Mouse (Mus musculus): Measurements from ENCODE around the gene C2cd3.

C2cd3 gene

DNA sequence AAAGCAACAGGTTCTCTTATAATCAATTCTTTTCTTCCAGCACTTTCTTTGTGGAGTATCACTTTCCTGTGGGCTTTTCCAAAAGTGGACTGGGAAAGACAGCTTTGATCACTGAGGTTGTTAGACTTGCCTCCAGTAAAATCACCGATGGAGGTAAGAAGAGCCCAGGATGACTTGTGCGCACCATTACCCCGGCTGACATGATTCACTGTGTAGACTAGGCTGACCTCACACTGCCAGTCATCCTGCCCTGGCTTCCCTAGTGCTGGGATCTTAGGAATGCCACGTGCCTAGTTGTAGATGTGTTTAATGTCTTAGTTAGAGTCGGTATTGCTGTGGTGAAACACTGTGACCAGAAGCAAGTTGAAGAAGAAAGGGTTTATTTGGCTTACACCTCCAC is 35.6 kb downstream of the C2cd3 start:
- no peak for DNase-seq

GRCm38 (mm10) chr7:100408684-100409083 is 36.7 kb downstream of the C2cd3 start:
- no peak for DNase-seq

DNA sequence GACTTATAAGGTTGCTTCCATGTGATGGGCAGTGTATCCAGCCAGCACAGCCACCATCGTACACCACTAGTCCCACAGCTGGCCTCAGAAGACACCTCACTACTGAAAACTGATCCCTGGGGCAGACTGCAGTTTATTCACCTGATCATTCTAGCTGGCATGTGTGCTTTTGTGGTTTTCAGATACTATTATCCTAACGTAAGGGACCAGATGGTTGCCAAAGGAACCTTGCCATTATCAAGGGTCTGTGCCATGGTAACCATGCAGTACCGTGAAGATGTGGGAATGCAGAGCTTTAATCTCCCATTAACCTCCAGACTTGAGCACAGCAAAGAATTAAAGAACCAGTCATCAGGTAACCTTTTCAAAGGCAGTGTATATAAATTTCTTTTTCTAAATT is 53.8 kb downstream of the C2cd3 start:
- DNase-seq = no peak

DNA sequence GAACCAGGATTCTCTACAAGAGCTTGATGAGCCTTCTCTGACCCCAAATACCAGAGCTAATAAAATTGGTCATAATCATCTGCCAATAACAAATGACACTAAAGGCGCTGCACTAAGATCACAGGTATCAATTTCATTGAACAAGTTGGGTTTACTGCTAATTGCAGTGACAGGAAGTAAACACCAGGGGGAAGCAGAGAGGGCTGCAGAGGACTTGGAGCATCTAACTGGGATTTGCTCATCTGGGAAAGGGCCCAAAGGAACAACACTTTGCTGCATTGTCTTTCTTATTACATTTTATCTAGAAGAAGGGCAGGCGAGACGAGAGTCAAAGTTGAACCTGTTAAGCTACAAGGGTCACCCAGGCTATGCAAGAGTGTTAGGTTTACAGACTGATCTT is 57.1 kb downstream of the C2cd3 start:
- DNase-seq = peak; percentile 54 to 66

DNA sequence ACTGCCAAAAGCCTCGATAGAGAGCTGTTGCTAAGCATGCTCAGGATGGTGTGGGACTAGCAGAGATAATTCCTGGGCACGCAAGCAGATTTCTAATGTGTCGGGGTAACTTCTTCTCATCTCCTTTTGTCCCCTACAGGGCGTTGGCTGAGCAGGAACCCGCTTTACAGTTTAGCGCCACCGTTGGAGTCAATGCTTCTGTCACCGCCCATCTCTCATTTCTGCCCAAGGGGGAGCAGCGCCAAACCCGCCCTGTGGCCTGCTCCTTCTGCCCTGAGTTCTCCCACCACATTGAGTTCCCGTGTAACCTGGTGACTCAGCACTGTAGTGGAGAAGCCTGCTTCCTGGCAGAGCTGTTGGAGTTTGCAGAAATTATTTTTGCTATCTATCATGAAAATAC is 57.9 kb downstream of the C2cd3 start:
- no peak for DNase-seq

- DNase-seq = peak; percentile 25 to 49
These were observed 59.1 kb downstream of the C2cd3 start for GRCm38 (mm10) chr7:100431103-100431502.

DNA sequence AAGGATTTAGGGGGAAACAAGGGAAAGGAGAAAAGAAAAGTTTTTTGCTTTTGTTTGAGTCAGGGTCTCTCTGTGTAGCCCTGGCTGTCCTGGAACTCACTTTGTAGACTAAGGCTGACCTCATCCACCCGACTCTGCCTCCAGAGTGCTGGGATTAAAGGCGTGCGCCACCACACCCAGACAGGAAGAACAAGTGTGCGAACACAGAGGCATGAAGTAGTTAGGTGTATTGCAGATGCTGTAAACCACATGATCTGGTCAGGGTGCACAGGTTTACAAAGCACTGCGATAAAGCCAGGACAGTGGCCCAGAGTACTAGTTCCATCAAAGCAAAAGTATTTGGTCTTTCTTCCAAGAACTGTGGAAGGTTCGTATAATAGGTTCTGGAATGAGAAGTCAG is 61.3 kb downstream of the C2cd3 start:
- no peak for DNase-seq

DNA sequence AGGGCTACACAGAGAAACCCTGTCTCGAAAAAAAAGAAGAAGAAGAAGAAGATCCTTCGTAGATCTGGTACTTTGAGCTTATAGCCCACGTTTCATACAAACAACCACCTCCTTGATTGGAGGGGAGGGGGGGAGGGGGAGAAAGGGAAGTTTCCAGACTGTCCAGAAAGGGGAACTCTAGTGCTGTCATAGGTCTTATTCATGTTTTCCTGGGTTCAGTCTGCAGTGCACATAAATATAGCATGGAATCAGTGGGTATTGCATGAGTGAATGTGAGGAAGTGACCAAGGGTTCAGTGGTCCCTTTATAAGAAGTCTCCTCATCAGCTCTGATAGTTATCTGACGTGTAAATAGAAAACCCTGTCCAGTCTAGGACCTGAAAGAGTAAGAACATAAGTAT is 71.7 kb downstream of the C2cd3 start:
- no peak for DNase-seq

DNA sequence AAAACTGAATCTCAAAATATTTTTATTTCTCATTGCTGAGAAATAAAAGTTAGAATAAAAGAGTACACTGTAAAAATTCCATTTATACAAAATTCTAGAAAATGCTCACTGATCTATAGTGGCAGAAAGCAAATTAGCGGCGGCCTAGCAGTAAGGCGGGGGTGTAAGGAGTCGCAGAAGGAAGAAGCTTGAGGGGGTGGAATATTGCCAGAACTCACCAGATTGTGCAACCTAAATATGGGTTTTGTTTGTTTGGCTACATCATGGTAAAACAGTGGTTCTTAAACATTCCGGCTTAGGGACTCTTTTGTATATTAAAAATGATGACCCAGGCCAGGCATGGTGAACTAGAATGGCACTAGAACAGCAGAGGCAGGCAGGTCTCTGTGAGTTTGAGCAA is 74.2 kb downstream of the C2cd3 start:
- DNase-seq = no peak

GRCm38 (mm10) chr7:100448530-100448929 is 76.5 kb downstream of the C2cd3 start:
- no peak for DNase-seq

GRCm38 (mm10) chr7:100448985-100449384 is 77.0 kb downstream of the C2cd3 start:
- no peak for DNase-seq

DNA sequence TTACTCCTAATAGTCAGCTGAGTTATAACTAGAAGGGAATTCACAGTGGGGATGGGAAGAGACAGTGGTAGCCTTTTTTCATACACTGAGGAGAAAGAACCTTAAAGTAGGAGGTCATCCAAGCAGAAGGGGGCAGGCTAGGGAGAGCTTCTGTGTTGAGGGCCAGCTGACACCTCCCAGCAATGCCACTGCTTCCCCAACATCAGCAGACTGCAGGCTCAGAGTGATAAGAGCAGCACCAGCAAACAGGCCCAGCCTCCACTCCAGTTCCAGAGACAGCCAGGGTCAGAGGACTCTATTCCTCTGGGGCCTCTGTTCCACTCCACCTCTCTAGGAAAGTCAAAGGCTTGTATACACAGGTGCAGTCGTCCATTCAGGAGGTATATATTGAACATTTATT is 86.1 kb downstream of the C2cd3 start:
- DNase-seq = no peak

DNA sequence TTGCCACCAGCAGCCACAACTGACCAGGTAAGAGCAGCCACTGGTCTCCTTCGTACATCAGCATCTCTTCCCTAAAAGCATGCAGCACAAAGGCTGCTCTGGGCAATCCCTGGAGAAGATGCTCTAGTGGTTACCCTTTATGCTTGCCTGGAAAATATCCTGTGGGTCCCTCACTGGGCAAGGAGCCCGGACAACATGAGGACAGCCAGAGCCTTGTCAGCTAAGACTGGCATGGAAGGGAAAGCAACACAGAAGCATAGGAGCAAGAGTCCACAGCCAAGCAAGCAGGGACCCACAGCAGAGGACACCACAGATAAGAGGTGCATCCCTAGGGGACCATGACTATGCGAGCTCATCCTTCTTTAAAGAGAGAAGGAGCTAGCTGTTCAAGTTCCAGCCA is 87.8 kb downstream of the C2cd3 start:
- DNase-seq = no peak

DNA sequence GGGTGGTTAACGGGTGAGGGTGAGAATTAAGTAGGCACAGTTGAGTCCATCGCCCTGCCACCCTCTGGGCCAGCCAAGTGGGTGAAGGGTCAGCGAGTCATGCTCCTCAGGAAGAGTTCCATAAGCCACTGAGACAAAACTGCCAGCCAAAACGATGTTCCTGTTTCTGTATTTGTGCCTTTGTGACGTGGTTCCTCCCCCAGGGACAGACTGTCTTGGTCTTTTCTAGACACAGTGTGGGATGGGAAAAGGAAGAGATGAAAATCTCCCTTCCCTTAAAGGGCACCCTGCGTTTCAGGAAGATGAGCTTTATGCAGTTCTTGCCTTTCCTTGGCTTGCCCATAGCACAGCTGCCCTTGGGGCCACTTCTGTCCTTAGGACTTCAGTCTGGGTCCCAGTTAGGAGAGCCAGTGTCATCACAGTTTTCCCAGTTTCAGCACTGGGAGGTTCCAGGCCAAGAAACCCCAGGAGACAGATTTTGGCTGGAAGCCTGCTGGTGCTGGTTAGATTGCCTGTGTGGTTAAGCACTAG is 89.7 kb downstream of the C2cd3 start:
- peak; percentile 29 to 51 for DNase-seq

GRCm38 (mm10) chr7:100463194-100463593 is 91.2 kb downstream of the C2cd3 start:
- DNase-seq = no peak

GRCm38 (mm10) chr7:100463757-100464156 is 91.7 kb downstream of the C2cd3 start:
- peak in 1 of 2 experiments; percentile 33 for DNase-seq

DNA sequence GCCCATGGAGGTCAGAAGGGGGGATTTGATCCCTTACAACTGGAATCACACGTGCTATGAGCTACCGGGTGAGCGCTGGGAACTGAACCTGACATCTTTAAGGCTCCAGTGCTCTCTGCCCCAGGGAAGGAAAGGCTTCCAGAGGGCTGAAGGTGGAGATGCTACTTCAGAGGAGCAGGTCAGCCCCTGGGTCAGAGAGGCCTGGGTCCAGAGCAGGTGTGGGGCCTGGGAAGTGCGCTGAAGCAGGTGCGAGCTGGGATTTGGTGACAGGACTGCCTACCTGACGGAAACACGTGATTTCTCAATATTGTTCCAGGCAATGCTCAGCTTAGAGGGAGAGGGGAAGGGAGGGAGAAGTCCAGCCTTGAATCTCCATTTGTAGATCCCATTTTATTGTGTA is 92.2 kb downstream of the C2cd3 start:
- no peak for DNase-seq

DNA sequence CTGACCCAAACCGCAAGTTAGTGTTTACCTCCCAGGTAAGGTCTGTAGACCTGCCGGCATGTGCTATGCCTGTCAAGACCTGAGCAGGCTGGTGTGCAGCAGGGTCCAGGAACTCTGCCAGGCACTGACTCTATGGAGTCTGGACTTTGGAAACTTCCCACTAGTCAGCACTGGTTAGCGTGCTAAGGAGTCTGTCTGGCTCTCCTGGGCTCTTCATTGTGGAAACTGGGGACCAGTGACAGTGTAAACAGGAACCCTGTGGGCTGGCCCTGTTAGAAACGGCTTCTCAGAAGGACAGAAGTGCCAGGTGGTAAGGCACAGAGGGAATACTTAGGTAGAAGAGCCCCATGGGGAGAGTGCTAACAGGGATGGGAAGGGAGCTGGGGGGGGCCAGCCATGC is 93.2 kb downstream of the C2cd3 start:
- peak; percentile 35 to 67 for DNase-seq

DNA sequence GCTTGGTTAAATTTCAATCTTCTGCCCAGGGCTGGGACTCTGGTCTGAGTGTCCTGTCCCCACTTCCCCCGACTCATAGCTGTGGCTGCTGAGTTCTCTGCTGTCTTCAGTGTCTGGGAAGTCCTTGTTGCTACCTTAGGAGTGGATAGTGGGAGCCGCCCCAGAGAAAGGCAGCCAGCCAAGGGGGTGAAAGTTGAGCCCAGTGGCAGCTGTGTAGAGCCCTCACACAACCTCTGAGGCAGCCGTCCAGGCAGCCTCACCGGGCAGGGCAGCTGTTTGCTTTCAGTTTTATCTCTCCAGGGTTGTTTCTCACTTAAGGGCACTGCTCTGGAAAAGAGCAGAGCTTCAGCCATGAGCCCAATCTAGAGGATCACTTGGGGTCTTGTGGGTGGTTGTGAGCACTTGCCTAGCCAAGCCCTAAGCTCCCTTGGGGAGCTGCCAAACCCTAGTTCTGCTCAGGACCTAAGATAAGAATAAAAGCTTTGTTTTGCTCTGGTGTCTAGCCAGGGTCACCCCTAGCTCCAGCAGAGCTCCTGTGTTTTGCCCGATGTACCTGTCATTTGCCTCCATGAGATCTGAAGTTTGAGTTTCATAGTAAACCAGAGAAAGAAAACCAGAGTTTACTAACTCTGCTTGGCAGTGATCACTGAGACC is 93.8 kb downstream of the C2cd3 start:
- DNase-seq = peak; percentile 79 to 88

DNA sequence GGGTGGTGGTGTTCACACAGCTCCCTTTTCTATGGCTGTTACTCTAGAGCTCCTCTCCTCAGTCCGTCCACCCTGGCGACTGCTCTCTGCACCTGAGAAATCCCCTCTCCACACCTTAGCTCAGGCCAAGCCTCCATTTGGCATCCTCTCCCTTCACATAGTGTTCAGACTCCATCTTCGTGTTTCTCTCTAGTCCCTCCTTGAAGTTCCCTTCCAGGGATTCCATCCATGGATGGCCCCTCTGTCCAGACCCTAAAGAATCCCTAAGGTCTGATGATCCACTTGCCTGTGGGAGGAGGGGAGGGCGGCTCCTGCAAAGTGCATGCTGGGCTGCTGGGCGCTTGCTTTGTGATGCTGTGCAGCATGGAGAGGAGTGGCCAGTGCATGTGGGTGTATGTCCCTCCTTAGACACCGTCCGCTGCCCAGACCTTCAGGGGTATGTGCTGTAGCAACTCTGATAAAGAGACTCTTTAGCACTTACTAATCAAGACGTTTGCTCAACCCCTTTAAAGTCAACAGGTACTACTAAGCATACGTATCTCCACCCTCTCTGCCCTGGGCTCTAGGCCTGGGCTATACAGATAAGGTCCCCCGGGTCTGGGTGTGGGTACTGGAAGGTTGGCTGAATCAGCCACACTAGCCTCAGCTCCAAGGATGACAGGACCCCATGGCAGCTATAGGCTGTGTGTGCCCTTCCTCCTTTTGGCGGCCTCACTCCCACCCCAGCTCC is 94.9 kb downstream of the C2cd3 start:
- DNase-seq = peak in 1 of 2 experiments; percentile 21

- DNase-seq = no peak
These were observed 96.7 kb downstream of the C2cd3 start for GRCm38 (mm10) chr7:100468761-100469160.

- DNase-seq = no peak
These were observed 97.5 kb downstream of the C2cd3 start for GRCm38 (mm10) chr7:100469502-100469901.

- no peak for DNase-seq
These were observed 98.9 kb downstream of the C2cd3 start for GRCm38 (mm10) chr7:100470796-100471406.

DNA sequence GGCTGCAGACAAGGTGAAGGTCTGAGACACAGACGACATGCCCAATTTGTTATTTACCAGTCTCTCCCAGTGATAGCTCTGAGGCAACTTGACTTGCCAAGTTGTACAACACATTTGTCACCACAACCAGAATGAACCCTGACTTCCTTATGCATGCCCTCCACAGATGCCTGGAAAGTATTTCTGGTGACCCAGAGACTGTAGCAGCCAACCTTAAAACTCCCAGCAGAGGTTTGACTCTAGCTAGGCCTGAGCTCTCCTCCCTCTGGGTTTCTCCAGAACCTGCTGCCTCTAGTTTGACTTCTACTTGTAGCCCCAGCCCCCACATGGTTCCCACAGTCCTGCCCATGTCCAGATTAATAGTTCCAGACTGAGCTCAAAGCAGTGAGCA is 99.4 kb downstream of the C2cd3 start:
- no peak for DNase-seq

Data from kidney, postnatal 4 days (tissue).